Mouse (Mus musculus) olfactory bulb, adult 2 months (tissue): Measurements from ENCODE around the gene Rps6ka5.

Experiments used
- CTCF ChIP-seq: fragments of 200-500 bp; IDR thresholded peaks from 2 replicates; pipeline ENCODE4 v1.5.1; 2012; ENCODE audit warnings: low read depth, mild to moderate bottlenecking, low read length, moderate library complexity; ENCODE audit not compliant: insufficient read depth
- POLR2A ChIP-seq: fragments of 200-500 bp; IDR thresholded peaks from 2 replicates; pipeline ENCODE4 v1.6.1; 2012; ENCODE audit warnings: mild to moderate bottlenecking, low read depth, low read length, moderate library complexity; ENCODE audit not compliant: insufficient read depth

DNA sequence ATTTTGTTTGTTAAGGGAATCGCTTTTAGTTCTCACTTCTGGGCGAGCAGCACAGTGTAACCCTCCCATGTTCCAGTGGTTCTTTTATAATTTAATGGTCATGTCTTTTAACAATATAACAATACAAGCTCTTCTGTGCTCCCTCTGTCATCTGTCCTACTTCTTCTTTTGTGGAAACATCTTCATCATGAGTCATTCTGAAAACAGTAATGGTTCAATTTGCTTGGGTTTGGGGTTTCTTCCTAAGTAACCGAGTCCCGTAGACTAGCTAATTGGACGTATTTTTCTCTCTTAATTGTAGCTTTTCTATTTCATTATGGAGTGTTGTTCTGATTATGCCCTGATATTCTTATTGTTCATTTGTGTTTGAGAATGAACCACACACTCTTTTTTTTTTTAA is 13.5 kb upstream of the Rps6ka5 start:
- TF ChIP-seq CTCF (no peak), POLR2A (no peak)
